Mouse (Mus musculus) lung, adult 2 months (tissue): ENCODE measurements around the gene 1810062G17Rik.

Source experiments
- CTCF ChIP-seq: fragments of 200-500 bp; IDR thresholded peaks from 2 replicates; pipeline ENCODE4 v1.5.1; 2011; ENCODE audit warnings: mild to moderate bottlenecking, low read length, control low read depth; ENCODE audit not compliant: insufficient read depth
- POLR2A ChIP-seq: fragments of 200-500 bp; IDR thresholded peaks from 2 replicates; pipeline ENCODE4 v1.6.1; 2011; ENCODE audit warnings: low read depth, mild to moderate bottlenecking, control low read depth, low read length, borderline replicate concordance; ENCODE audit errors: extremely low read depth

DNA sequence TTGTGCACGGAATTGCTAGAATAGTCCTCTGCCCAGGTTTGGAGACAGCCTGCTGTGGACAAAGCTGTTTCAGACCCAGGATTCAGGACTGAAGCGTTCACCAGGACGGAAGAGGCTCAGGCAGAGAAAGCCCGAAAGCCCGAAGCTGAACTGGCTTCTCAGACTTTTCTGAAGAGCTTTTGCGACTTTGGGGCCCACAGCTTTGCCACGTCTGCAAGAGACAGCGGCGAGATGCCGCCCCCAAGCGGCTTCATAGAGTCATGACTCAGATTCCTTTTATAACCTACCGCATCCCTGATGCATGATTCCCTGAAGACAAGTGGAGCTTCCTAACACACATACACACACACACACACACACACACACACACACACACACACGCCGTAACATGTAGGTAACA is 21.0 kb downstream of the 1810062G17Rik start:
- TF ChIP-seq CTCF: peak; percentile 73
- no peak for TF ChIP-seq POLR2A
